Mouse (Mus musculus) gastrocnemius, postnatal 4 days (tissue): ENCODE data around the gene Cbr1. TPM values are rescaled to one million over a fixed set of nuclear protein-coding genes. Genes with fewer than 3 reads are reported as not detected.

Source experiments
- DNase-seq, 2 experiments: peaks; one replicate each; pipeline ENCODE4 v3.0.0; 2021 to 2022; ENCODE audit warnings: low spot score in 2 of 2, mixed read lengths in 2 of 2
- long read RNA-seq, 2 experiments: library from polyadenylated mRNA; stranded (forward); transcript quantifications; one replicate each; pipeline ENCODE4 v2.0.0; 2021
- total RNA-seq, 2 experiments: library from RNA; stranded (reverse); gene quantifications; 2 replicates each; pipeline ENCODE4 v1.2.3; 2021

Gene Cbr1
- total RNA-seq, result 10 to 100 TPM; 28.4 to 30.6 TPM
- long read RNA-seq, experiment 1, transcript Cbr1-201 (3 exons, 1,237 nt), result major isoform, 35 of 38 reads
- long read RNA-seq, experiment 1, partial matches to known transcripts, result 2 of 38 reads
- long read RNA-seq, experiment 1, other reads (novel, unspliced or antisense), result 1 of 38 reads
- long read RNA-seq, experiment 2, transcript Cbr1-201 (3 exons, 1,237 nt), result major isoform, 24 of 31 reads
- long read RNA-seq, experiment 2, partial matches to known transcripts, result 2 of 31 reads
- long read RNA-seq, experiment 2, other reads (novel, unspliced or antisense), result 5 of 31 reads

- DNase-seq, result no peak
These were observed at the start of gene Cbr1 for GRCm38 (mm10) chr16:93605553-93605952. Gene Cbr1 (plus strand): TSS chr16:93605853.

DNA sequence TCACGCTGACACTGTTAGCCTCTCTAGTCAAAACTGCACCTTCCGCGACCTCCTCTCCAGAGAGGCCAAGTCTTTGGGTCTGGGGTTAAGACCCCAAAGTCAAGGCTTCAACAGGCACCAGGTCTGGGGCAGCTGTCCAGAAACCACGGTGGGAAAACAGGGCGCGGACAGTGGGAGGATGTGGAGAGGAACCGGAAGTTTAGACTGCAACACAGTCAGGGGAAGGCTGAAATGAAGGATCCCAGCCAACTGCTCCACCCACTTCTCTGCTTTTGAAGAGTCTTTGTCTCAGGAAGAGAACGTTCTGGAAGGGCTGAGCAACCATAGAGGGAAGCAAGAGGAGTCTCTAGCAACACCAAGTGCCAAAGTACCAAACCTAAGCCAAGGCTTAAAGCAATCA is 48.0 kb upstream of the Cbr1 start:
- no peak for DNase-seq

DNA sequence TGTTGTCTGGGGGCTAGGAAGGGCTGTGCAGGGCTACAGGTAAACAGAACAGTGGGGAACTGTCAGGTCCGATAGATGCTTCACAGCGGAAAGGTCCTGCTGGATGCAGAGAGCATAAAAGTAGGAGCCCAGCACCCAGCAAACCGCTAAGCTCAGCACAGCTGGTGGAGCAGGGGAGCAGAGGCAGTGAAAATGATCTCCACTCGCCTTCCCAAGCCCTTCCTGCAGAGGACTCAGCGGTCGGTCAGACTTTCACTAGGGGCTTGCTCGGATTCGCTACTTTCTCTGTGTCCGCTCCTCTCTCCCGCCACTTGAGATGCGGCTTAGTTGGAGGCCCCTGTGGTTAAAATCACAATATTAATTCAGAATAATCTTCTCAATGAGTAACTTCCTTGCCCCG is 47.2 kb upstream of the Cbr1 start:
- no peak for DNase-seq

DNA sequence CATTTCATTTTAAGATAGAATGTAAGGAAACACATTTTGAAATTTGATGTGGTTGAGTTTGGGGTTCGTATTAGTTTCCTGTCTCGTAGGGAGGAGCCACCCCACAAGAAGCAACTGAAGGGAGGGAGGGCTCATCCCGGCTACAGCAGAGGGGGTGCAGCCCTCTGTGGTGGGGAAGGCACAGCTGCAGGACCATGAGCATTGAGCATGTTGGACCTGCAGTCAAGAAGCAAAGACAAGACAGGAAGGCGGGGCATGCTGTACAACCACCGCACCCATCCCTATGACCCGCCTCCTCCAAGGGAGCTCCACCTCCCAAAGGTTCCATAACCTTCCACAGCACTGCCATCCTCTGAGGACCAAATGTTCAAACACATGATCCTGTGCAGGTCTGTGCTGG is 33.3 kb upstream of the Cbr1 start:
- no peak for DNase-seq

DNA sequence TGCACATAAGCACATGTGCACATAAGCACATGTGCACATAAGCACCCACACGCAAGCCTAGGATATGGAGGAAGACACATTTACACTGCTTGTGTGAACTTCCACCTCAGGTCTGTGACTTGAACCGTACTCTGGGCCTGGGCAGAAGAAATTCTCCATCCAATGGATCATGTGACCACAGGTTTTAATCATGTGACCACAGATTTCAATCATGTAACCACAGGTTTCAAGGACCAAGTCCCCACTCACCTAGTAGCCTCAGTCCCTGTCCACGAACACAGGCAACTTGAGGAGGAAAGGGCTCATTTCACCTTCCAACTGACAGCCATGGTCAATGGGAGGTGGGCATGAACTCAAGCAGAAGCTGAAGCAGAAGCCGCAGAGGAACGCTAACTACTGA is 32.2 kb upstream of the Cbr1 start:
- DNase-seq, result no peak

DNA sequence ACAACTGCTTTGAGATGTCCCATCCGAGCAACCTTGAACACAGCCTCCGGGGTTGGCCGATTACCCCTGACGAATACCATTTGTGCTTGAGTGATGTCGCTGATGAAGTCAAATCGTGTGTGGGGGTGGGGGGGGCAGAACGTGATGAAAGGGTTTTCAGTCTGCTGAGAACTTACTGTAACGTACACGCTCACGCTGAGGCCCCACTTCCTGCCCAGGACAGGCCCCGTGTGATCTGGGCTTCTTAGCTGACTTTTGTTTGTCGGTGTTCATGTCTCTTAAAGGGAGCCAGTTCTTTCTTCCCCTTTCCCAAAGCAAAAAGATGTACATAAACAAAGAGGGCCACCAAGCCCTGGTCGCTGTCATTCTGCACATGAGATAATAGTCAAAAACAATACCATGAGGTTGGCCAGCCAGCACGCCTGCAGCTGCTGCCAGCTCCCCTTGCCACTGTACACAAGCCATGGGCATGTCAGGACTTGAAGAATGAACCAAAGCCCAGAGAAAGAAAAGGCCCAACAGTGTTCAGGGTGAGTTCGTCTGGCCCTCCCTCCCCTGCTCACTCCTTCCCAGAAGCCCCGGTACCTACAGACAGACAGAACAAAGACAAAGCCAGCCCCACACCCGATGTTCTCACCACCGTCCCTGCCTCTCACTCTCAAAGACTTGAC is 31.0 kb upstream of the Cbr1 start:
- no peak for DNase-seq

DNA sequence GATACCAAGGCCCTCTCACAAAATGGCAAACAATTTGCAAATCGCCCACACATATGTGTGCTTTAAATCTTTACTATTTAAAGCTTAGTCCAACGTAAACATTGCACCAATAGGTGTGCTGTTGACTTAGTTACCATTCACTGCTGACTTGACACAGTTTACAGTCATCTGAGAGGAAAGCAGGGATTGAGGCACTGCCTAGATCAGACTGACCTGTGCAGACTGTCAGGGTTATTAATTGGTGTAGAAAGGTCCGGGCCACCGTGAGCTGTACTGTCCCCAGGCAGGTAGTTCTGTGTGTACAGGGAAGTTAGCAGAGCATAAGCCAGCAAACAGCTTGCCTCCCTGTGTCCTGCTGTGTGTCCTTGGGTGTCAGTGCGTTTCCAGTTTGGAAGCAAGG is 30.1 kb upstream of the Cbr1 start:
- no peak for DNase-seq

GRCm38 (mm10) chr16:93576412-93577082 is 29.1 kb upstream of the Cbr1 start:
- peak; percentile 64 to 79 for DNase-seq

- no peak for DNase-seq
These were observed 27.2 kb upstream of the Cbr1 start for GRCm38 (mm10) chr16:93578346-93579005.

GRCm38 (mm10) chr16:93581125-93581524 is 24.5 kb upstream of the Cbr1 start:
- no peak for DNase-seq

DNA sequence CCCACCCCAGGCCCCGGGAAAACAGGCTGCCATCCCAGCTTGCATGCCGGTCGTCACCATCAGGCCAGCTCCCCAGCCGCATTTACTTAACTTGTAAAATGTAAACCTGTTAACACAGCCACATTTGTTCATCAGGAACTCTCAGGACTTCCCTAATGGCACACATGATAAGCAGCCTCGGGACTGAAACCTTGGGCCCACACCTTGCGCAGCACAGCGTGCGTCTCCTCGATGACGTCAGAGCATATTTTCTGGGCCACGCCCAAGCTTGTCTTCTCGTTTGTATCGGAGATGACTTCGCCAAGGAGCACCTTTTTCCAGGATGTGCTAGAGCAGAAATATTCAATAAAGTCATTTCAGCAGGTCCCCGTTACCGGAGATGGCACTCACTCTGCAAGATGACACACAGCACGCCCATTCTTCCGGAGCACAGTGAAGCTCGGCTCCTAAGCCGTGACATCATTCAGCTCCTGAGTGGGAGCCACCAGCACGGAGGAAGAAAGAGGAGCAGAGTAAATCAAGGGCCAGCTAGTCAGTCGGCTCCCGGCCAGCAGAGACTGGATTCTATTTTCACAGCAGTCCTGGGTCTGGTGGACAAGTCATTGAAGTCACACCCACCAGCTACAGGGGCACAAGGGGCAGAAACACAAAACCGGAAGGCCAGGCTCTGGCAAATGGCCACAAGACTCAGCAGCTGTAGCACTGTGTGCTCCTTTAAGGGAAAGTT is 20.5 kb upstream of the Cbr1 start:
- no peak for DNase-seq

- DNase-seq, result no peak
These were observed 19.9 kb upstream of the Cbr1 start for GRCm38 (mm10) chr16:93585703-93586205.

GRCm38 (mm10) chr16:93586382-93586781 is 19.3 kb upstream of the Cbr1 start:
- no peak for DNase-seq

GRCm38 (mm10) chr16:93588281-93588680 is 17.4 kb upstream of the Cbr1 start:
- no peak for DNase-seq

DNA sequence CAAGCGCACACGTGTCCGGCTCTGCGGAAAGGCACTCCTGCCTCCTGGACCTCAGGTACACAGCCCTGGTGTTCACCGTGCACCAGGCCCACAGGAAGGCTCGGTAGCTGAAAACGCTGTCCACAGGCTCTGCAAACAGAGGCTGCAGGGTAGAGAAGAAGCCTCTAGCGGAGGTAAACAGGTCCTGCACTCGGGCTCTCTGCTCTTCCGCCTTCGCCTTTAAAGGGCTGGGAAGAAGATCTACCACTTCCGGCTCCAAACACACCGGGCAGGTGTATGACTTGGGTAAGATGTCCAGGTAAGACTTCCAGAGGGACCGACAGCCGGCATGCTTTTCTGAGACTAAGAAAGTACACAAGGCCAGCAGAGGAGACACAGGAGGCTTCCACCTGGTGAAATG is 14.7 kb upstream of the Cbr1 start:
- DNase-seq, result no peak

DNA sequence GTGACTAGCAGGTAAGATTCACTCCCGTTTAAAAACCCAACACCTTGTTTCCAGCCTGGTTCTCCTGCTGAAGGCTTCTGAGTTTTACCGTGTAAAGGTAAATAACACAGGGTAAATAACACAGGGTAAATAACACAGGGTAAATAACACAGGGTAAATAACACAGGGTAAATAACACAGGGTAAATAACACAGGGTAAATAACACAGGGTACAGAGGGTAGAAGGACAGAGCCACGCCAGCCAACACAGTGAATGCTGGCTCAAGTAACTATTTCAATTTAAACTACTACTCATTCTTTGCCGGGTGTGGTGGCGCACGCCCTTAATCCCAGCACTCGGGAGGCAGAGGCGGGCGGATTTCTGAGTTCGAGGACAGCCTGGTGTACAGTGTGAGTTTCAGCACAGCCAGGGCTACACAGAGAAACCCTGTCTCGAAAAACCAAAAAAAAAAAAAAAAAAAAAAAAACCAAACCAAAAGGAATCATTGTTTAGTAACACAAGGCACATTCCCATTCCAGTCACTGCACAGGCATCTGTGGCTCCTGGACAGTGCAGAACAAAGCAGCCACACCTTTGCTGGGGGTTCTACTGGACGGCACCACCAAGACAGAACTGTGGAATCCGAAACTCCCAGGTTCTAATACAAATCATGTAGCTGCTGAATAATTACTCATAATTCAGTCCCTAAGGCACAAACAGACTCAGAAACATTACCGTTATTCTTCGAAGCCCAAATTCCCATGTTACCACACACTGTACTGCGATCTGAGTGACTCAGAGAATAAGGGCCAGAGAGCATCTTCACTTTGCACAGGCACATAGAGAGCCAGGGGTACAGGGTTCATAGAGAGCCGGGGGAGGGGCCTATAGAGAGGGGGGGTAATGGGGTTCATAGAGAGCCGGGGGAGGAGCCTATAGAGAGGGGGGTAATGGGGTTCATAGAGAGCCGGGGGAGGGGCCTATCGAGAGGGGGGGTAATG is 13.9 kb upstream of the Cbr1 start:
- no peak for DNase-seq

- DNase-seq, result no peak
These were observed 12.9 kb upstream of the Cbr1 start for GRCm38 (mm10) chr16:93592711-93593110.

DNA sequence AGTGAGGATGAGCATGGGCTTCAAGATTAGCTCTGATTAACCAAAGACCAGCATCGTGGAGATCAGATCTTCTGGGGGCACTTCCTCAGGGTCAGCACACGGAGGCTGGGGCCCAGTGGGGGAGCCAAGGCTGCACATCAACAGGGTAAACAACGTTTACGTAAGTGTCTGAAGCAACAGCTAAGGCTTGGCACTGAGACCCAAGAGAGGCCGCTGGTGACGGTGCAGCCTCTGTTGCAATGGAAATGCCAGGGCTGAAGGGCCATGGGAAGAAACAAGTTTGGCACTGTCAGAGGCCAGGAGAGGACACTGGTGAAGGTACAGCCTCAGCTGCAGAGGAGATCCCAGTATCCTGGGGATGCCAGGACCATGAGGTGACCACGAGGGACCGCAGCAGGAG is 12.2 kb upstream of the Cbr1 start:
- no peak for DNase-seq

- DNase-seq, result no peak
These were observed 11.2 kb upstream of the Cbr1 start for GRCm38 (mm10) chr16:93594448-93594847.

- no peak for DNase-seq
These were observed 9.9 kb upstream of the Cbr1 start for GRCm38 (mm10) chr16:93595766-93596165.
